In the genomic region with DNA sequence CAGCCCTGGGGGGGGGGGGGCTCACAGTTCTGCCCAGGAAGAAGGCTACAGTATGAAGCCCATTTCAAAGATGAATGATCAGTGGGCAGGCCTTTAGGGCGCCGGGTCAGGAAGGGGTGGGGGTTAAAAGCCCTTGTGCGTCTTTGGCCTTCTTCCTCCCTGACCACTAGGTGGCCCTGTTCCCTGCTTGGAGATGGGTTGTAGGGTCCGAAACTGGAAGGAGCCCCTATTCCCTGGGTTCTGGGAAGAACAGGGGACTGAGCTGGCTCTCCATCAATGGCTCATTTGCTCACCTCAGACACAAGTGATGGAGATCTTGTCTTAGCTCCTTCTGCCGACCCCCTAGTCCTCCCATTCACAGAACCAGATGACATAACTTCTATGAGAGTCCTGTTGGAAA, we compare ENCODE assay signal across 9 mouse cellular contexts. TPM values are rescaled to one million over a fixed set of nuclear protein-coding genes. Genes with fewer than 3 reads are reported as not detected.
DNase-seq lines count a peak whose midpoint lies in the region; ATAC-seq and TF ChIP-seq lines count a peak whose summit lies in the region.
"Had no signal": no experiment of that assay in that cellular context is flagged by ENCODE, and none has a peak within 500 bp of the region (broad histone marks: within the 10 kb centered on the region; RNA-seq: fewer than 3 reads in every experiment).

No protein-coding gene starts in this region.

- 14% methylated on average over 5 of the region's 5 CpGs for WGBS in kidney, postnatal 0 days
- 8% methylated on average over 5 of the region's 5 CpGs for WGBS in kidney, embryonic 15.5 days
- 9% methylated on average over 5 of the region's 5 CpGs for WGBS in liver, embryonic 14.5 days (ENCODE audit: insufficient replicate concordance)

- H3K4me2 ChIP-seq in kidney, postnatal 0 days (ENCODE audit: low read length), result no peak overlapping the region
- H3K4me2 ChIP-seq in kidney, embryonic 15.5 days, result no peak overlapping the region
- H3K4me2 ChIP-seq in CH12.LX (ENCODE audit: insufficient read depth, low read depth, poor library complexity, severe bottlenecking), result no peak overlapping the region
- H3K4me2 ChIP-seq in liver, embryonic 14.5 days (ENCODE audit: low read depth), result no peak overlapping the region
- H3K4me2 ChIP-seq: embryonic facial prominence, embryonic 15.5 days had no signal

- peak; percentile 64 for TF ChIP-seq RAD21 in CH12.LX (IDR thresholded peaks at IDR 0.05; ENCODE audit: low read depth, low read length)

- H3K79me2 ChIP-seq in CH12.LX (replicated peaks; ENCODE audit: control insufficient read depth, extremely low read depth, insufficient read depth, poor library complexity, severe bottlenecking), result no peaks in the 10 kb centered on the region

- H3K9ac ChIP-seq in kidney, postnatal 0 days (ENCODE audit: low read depth, low read length), result no peak overlapping the region
- no peak overlapping the region for H3K9ac ChIP-seq in kidney, embryonic 15.5 days
- H3K9ac ChIP-seq in CH12.LX (ENCODE audit: insufficient read depth, low read depth), result no peak overlapping the region
- H3K9ac ChIP-seq in liver, embryonic 14.5 days (replicated peaks), result no peak overlapping the region
- H3K9ac ChIP-seq: embryonic facial prominence, embryonic 15.5 days had no signal

- TF ChIP-seq EP300 in CH12.LX (IDR thresholded peaks at IDR 0.05; ENCODE audit: low read length), result no peak
- TF ChIP-seq EP300 in liver, embryonic 14.5 days (IDR thresholded peaks at IDR 0.05; ENCODE audit: low read depth), result no peak

- peak; percentile 72 for TF ChIP-seq CTCF in kidney, postnatal 0 days (IDR thresholded peaks at IDR 0.05; ENCODE audit: low read depth)
- TF ChIP-seq CTCF in CH12.LX (conservative IDR thresholded peaks at IDR 0.05 in 1 of 2, IDR thresholded peaks at IDR 0.05 in 1 of 2; ENCODE audit: low read depth in 2 of 2, low read length in 2 of 2), result peak; percentile 70 to 71
- TF ChIP-seq CTCF in liver, embryonic 14.5 days (IDR thresholded peaks at IDR 0.05; ENCODE audit: low read depth), result peak; percentile 76

- in situ Hi-C loops in CH12.LX (cut with MboI; ENCODE audit: low pct_ligation_motif_present, low pct_unique_long_range_greater_than_20kb, low sequenced_read_pairs), result no loop called here

- peak; percentile 65 for DNase-seq in kidney, postnatal 0 days (ENCODE audit: low spot score)
- DNase-seq in CH12.LX (ENCODE audit: extremely low read depth) (no peak), ZHBTc4 (ENCODE audit: low read depth, low spot score) (peak; percentile 74)
- no peak for DNase-seq in liver, embryonic 14.5 days (ENCODE audit: low read depth in 3 of 3, low spot score in 3 of 3)
- DNase-seq in left cerebral cortex, adult 8-10 months (ENCODE audit: low spot score in 2 of 2), result no peak
- DNase-seq in kidney, postnatal 10 days, result no peak

- H3K27me3 ChIP-seq in kidney, postnatal 0 days (ENCODE audit: insufficient read depth, low read length), result peaks cover 9% of the 10 kb centered on the region; the same call in 1 of the 2 replicates
- peaks cover 75% of the 10 kb centered on the region for H3K27me3 ChIP-seq in kidney, embryonic 15.5 days
- H3K27me3 ChIP-seq in CH12.LX (replicated peaks), result peaks cover 2% of the 10 kb centered on the region
- peaks cover 25% of the 10 kb centered on the region for H3K27me3 ChIP-seq in liver, embryonic 14.5 days (ENCODE audit: control insufficient read depth, insufficient read depth, low read length)

- H3K27ac ChIP-seq in kidney, postnatal 0 days, result no peak overlapping the region
- H3K27ac ChIP-seq in kidney, embryonic 15.5 days, result no peak overlapping the region
- no peak overlapping the region for H3K27ac ChIP-seq in CH12.LX (ENCODE audit: insufficient read depth, low read depth)
- no peak overlapping the region for H3K27ac ChIP-seq in liver, embryonic 14.5 days
- H3K27ac ChIP-seq: embryonic facial prominence, embryonic 15.5 days had no signal

- no peaks in the 10 kb centered on the region for H3K9me3 ChIP-seq in kidney, postnatal 0 days (replicated peaks; ENCODE audit: low read length)
- no peaks in the 10 kb centered on the region for H3K9me3 ChIP-seq in kidney, embryonic 15.5 days (replicated peaks)
- H3K9me3 ChIP-seq in CH12.LX (replicated peaks; ENCODE audit: low read length), result peaks cover 2% of the 10 kb centered on the region
- H3K9me3 ChIP-seq in liver, embryonic 14.5 days (ENCODE audit: control insufficient read depth, low read length), result no peaks in the 10 kb centered on the region
- H3K9me3 ChIP-seq: embryonic facial prominence, embryonic 15.5 days had no signal

- no peak overlapping the region for H3K4me3 ChIP-seq in kidney, postnatal 0 days (replicated peaks; ENCODE audit: low read depth, low read length)
- H3K4me3 ChIP-seq in kidney, embryonic 15.5 days (replicated peaks), result no peak overlapping the region
- no peak overlapping the region for H3K4me3 ChIP-seq in CH12.LX (replicated peaks in 1 of 3; ENCODE audit: low read depth in 2 of 3, low read length in 2 of 3, poor library complexity in 1 of 3)
- H3K4me3 ChIP-seq in liver, embryonic 14.5 days (ENCODE audit: insufficient read depth in 1 of 2, low read depth in 2 of 2, low read length in 2 of 2), result no peak overlapping the region
- H3K4me3 ChIP-seq: embryonic facial prominence, embryonic 15.5 days had no signal

- peaks cover 12% of the 10 kb centered on the region for H3K4me1 ChIP-seq in kidney, postnatal 0 days (replicated peaks; ENCODE audit: insufficient read depth, low read length)
- peaks cover 32% of the 10 kb centered on the region for H3K4me1 ChIP-seq in kidney, embryonic 15.5 days
- H3K4me1 ChIP-seq in CH12.LX (ENCODE audit: control insufficient read depth in 1 of 2, insufficient read depth in 2 of 2), result peaks cover 19 to 42% of the 10 kb centered on the region in 2 experiments
- H3K4me1 ChIP-seq in liver, embryonic 14.5 days (replicated peaks; ENCODE audit: control insufficient read depth in 2 of 2, insufficient read depth in 2 of 2, low read length in 1 of 2), result peaks cover 0 to 12% of the 10 kb centered on the region in 2 experiments; a peak in 2 of 4 replicates

- H3K36me3 ChIP-seq in kidney, postnatal 0 days (ENCODE audit: insufficient read depth, low read length), result no peaks in the 10 kb centered on the region
- H3K36me3 ChIP-seq in kidney, embryonic 15.5 days, result no peaks in the 10 kb centered on the region
- H3K36me3 ChIP-seq in CH12.LX (replicated peaks in 1 of 2; ENCODE audit: control insufficient read depth in 1 of 2, insufficient read depth in 1 of 2, low read length in 1 of 2), result peaks cover 0 to 4% of the 10 kb centered on the region in 2 experiments
- no peaks in the 10 kb centered on the region for H3K36me3 ChIP-seq in liver, embryonic 14.5 days (replicated peaks; ENCODE audit: control insufficient read depth, insufficient read depth, low read depth)
- H3K36me3 ChIP-seq: embryonic facial prominence, embryonic 15.5 days had no signal

- no peak for TF ChIP-seq POLR2A in CH12.LX (IDR thresholded peaks at IDR 0.05; ENCODE audit: low read depth, low read length)

- dilution Hi-C loops in CH12.LX (cut with MboI; ENCODE audit: extremely low pct_ligation_motif_present, extremely low pct_unique_long_range_greater_than_20kb, low sequenced_read_pairs), result no loop called here

- ATAC-seq in kidney, postnatal 0 days (replicated peaks; ENCODE audit: low FRiP score, low read depth), result no peak
- ATAC-seq in kidney, embryonic 15.5 days (replicated peaks; ENCODE audit: low FRiP score), result no peak
- ATAC-seq in liver, embryonic 14.5 days (ENCODE audit: insufficient read depth), result no peak
- ATAC-seq in activated CD4-positive, CD25-positive, alpha-beta regulatory T cell, adult 4 months, result no peak

RNA-seq across cellular contexts. Expression of a gene that starts 4.8 kb away (rescaled TPM):
- polyA plus RNA-seq in kidney, postnatal 0 days (2015; fragmentation: Nextera tagmentation; extraction: Ambion mirVana), result 0.04 and 0.09 TPM in 2 replicates
- polyA plus RNA-seq in kidney, embryonic 15.5 days (2015; fragmentation: Nextera tagmentation; extraction: Ambion mirVana), result 0.13 and 0.32 TPM in 2 replicates
- 0.88 and 3.4 TPM in 2 replicates for total RNA-seq in CH12.LX (2012; rRNA removed)
- 0.44 and 0.49 TPM in 2 replicates for total RNA-seq in CH12.LX (2014; rRNA removed)
- 1.2 and 2.7 TPM in 2 replicates for polyA plus RNA-seq in CH12.LX (2012; ENCODE audit: insufficient read length, low read depth)
- polyA plus RNA-seq in liver, embryonic 14.5 days (2012; rRNA removed), result 0.09 TPM in 2 replicates
- polyA plus RNA-seq in liver, embryonic 14.5 days (2014; fragmentation: Nextera tagmentation; extraction: Ambion mirVana), result 0.18 TPM in 1 of 2 replicates, not detected in the other
- polyA plus RNA-seq in activated CD4-positive, CD25-positive, alpha-beta regulatory T cell, adult 4 months (2017; shearing (Covaris generic)), result under 1 TPM in 1 of 2 experiments, not detected in 1; 0.19 TPM
- total RNA-seq in left cerebral cortex, adult 8-10 months (2022), result 100 to 1,000 TPM; 152 to 165 (median 162) TPM

RNA-seq across cellular contexts. Expression of a gene that starts 17.8 kb away (rescaled TPM):
- 463 and 527 TPM in 2 replicates for polyA plus RNA-seq in kidney, postnatal 0 days (2015; fragmentation: Nextera tagmentation; extraction: Ambion mirVana)
- 387 and 455 TPM in 2 replicates for polyA plus RNA-seq in kidney, embryonic 15.5 days (2015; fragmentation: Nextera tagmentation; extraction: Ambion mirVana)
- 1,590 and 1,720 TPM in 2 replicates for total RNA-seq in CH12.LX (2012; rRNA removed)
- total RNA-seq in CH12.LX (2014; rRNA removed), result 1,936 and 1,966 TPM in 2 replicates
- polyA plus RNA-seq in CH12.LX (2012; ENCODE audit: insufficient read length, low read depth), result 1,935 and 2,300 TPM in 2 replicates
- 163 and 443 TPM in 2 replicates for polyA plus RNA-seq in liver, embryonic 14.5 days (2012; rRNA removed)
- 298 and 303 TPM in 2 replicates for polyA plus RNA-seq in liver, embryonic 14.5 days (2014; fragmentation: Nextera tagmentation; extraction: Ambion mirVana)
- 1,000 to 10,000 TPM; 1,059 to 1,071 TPM for polyA plus RNA-seq in activated CD4-positive, CD25-positive, alpha-beta regulatory T cell, adult 4 months (2017; shearing (Covaris generic))
- 100 to 1,000 TPM; 153 to 206 (median 187) TPM for total RNA-seq in left cerebral cortex, adult 8-10 months (2022)

RNA-seq across cellular contexts. Expression of a gene that starts 24.5 kb away (rescaled TPM):
- 0.45 and 1.1 TPM in 2 replicates for polyA plus RNA-seq in kidney, postnatal 0 days (2015; fragmentation: Nextera tagmentation; extraction: Ambion mirVana)
- polyA plus RNA-seq in kidney, embryonic 15.5 days (2015; fragmentation: Nextera tagmentation; extraction: Ambion mirVana), result 1.5 and 2.1 TPM in 2 replicates
- total RNA-seq in CH12.LX (2012; rRNA removed) (0.21 and 0.51 TPM in 2 replicates), CH12.LX (2014; rRNA removed) (not detected in 2 replicates)
- not detected in 2 replicates for polyA plus RNA-seq in CH12.LX (2012; ENCODE audit: insufficient read length, low read depth)
- polyA plus RNA-seq in liver, embryonic 14.5 days (2012; rRNA removed), result 0.16 and 0.18 TPM in 2 replicates
- polyA plus RNA-seq in liver, embryonic 14.5 days (2014; fragmentation: Nextera tagmentation; extraction: Ambion mirVana), result 0.04 TPM in 1 of 2 replicates, not detected in the other
- polyA plus RNA-seq in activated CD4-positive, CD25-positive, alpha-beta regulatory T cell, adult 4 months (2017; shearing (Covaris generic)), result not detected
- total RNA-seq in left cerebral cortex, adult 8-10 months (2022), result 10 to 100 TPM; 15.5 to 24.1 (median 19.5) TPM

RNA-seq across cellular contexts. Expression of a gene that starts 46.3 kb away (rescaled TPM):
- polyA plus RNA-seq in kidney, postnatal 0 days (2015; fragmentation: Nextera tagmentation; extraction: Ambion mirVana), result 20.0 and 23.6 TPM in 2 replicates
- 22.3 and 28.7 TPM in 2 replicates for polyA plus RNA-seq in kidney, embryonic 15.5 days (2015; fragmentation: Nextera tagmentation; extraction: Ambion mirVana)
- total RNA-seq in CH12.LX (2012; rRNA removed), result 21.5 and 27.4 TPM in 2 replicates
- 17.8 and 18.5 TPM in 2 replicates for total RNA-seq in CH12.LX (2014; rRNA removed)
- 24.2 and 29.8 TPM in 2 replicates for polyA plus RNA-seq in CH12.LX (2012; ENCODE audit: insufficient read length, low read depth)
- 6.0 and 6.5 TPM in 2 replicates for polyA plus RNA-seq in liver, embryonic 14.5 days (2012; rRNA removed)
- polyA plus RNA-seq in liver, embryonic 14.5 days (2014; fragmentation: Nextera tagmentation; extraction: Ambion mirVana), result 7.0 and 10.1 TPM in 2 replicates
- polyA plus RNA-seq in activated CD4-positive, CD25-positive, alpha-beta regulatory T cell, adult 4 months (2017; shearing (Covaris generic)), result 1 to 10 TPM; 7.2 to 7.7 TPM
- total RNA-seq in left cerebral cortex, adult 8-10 months (2022), result 10 to 100 TPM; 44.7 to 51.1 (median 47.3) TPM

RNA-seq across cellular contexts. Expression of a gene that starts 51.8 kb away (rescaled TPM):
- not detected in 2 replicates for polyA plus RNA-seq in kidney, postnatal 0 days (2015; fragmentation: Nextera tagmentation; extraction: Ambion mirVana)
- polyA plus RNA-seq in kidney, embryonic 15.5 days (2015; fragmentation: Nextera tagmentation; extraction: Ambion mirVana), result not detected in 2 replicates
- total RNA-seq in CH12.LX (2012; rRNA removed), result 0.13 and 0.21 TPM in 2 replicates
- total RNA-seq in CH12.LX (2014; rRNA removed), result not detected in 2 replicates
- 0.17 TPM in 1 of 2 replicates, not detected in the other for polyA plus RNA-seq in CH12.LX (2012; ENCODE audit: insufficient read length, low read depth)
- polyA plus RNA-seq in liver, embryonic 14.5 days (2012; rRNA removed), result not detected in 2 replicates
- not detected in 2 replicates for polyA plus RNA-seq in liver, embryonic 14.5 days (2014; fragmentation: Nextera tagmentation; extraction: Ambion mirVana)
- not detected for polyA plus RNA-seq in activated CD4-positive, CD25-positive, alpha-beta regulatory T cell, adult 4 months (2017; shearing (Covaris generic))
- under 1 TPM; 0.21 to 0.44 (median 0.30) TPM for total RNA-seq in left cerebral cortex, adult 8-10 months (2022)
- polyA plus RNA-seq: embryonic facial prominence, embryonic 15.5 days had no signal

Comparison
In these comparisons a context has a peak if more than half of its experiments do, and no peak if none do; other contexts are left out.
1. DNase-seq: peak in kidney, postnatal 0 days (single experiment) and ZHBTc4 (single experiment); none in CH12.LX (single experiment), liver, embryonic 14.5 days (0 of 3), left cerebral cortex, adult 8-10 months (0 of 2) and kidney, postnatal 10 days (single experiment).
2. Peak in every context shown above with its lines, with median percentiles within 50 percentile points of each other: CTCF ChIP-seq.